Mouse (Mus musculus) urinary bladder, adult 18-20 months (tissue): ENCODE measurements at regions not wholly inside any gene's neighbourhood (a gene's known extent, or its start where the extent isn't known, plus 50 kb on each side); places are given as distances from the start of the nearest gene placed in this dataset.

ENCODE experiments used
- DNase-seq, 2 experiments: peaks; one replicate each; pipeline ENCODE4 v3.0.0; 2022; ENCODE audit warnings: low spot score in 2 of 2, mixed read lengths in 2 of 2

GRCm38 (mm10) chr2:139362245-139362847 lies 131.4 kb upstream of the Sptlc3 start:
- no peak for DNase-seq

GRCm38 (mm10) chr2:139370070-139370469 lies 123.6 kb upstream of the Sptlc3 start:
- no peak for DNase-seq

- DNase-seq: no peak
These were observed 113.4 kb upstream of the Sptlc3 start for GRCm38 (mm10) chr2:139380285-139380684.

- peak; percentile 18 to 20 for DNase-seq
These were observed 112.1 kb upstream of the Sptlc3 start for GRCm38 (mm10) chr2:139381628-139382027.

GRCm38 (mm10) chr2:139413559-139413958 lies 80.2 kb upstream of the Sptlc3 start:
- no peak for DNase-seq

- no peak for DNase-seq
These were observed 76.2 kb upstream of the Sptlc3 start for GRCm38 (mm10) chr2:139417506-139417905.

- no peak for DNase-seq
These were observed 71.0 kb upstream of the Sptlc3 start for GRCm38 (mm10) chr2:139422678-139423077.

GRCm38 (mm10) chr2:139423413-139423812 lies 70.3 kb upstream of the Sptlc3 start:
- no peak for DNase-seq
